Mouse (Mus musculus) megakaryocyte progenitor cell, adult 5-6 weeks (primary cell): ENCODE data around the gene Ppp1cb. TPM values are rescaled to one million over a fixed set of nuclear protein-coding genes. Genes with fewer than 3 reads are reported as not detected.

Experiments used
- ATAC-seq: replicated peaks from 2 replicates; pipeline ENCODE4 v1.8.0; 2016; ENCODE audit warnings: mild to moderate bottlenecking, moderate TSS enrichment, inconsistent platforms; ENCODE audit not compliant: poor library complexity
- total RNA-seq, 2 experiments: library from RNA; stranded (forward) in 1 of 2; stranded (reverse) in 1 of 2; fragments of 157-497, 149-512 nt in 1 of 2; fragments of 200-1000 nt in 1 of 2; gene quantifications; 2 replicates each; pipeline versions ENCODE4 v1.2.3 to v1.2.4; 2015 to 2017

Ppp1cb gene
- total RNA-seq, 2 experiments from 2014 or later, result 194 to 271 TPM

- no peak for ATAC-seq
Measured at GRCm38 (mm10) chr5:32441992-32442575, 16.6 kb upstream of the Ppp1cb start.

GRCm38 (mm10) chr5:32443906-32444305, 14.7 kb upstream of the Ppp1cb start:
- ATAC-seq, result no peak

- no peak for ATAC-seq
Measured at GRCm38 (mm10) chr5:32445287-32445921, 13.2 kb upstream of the Ppp1cb start.

GRCm38 (mm10) chr5:32446394-32446793, 12.2 kb upstream of the Ppp1cb start:
- no peak for ATAC-seq

DNA sequence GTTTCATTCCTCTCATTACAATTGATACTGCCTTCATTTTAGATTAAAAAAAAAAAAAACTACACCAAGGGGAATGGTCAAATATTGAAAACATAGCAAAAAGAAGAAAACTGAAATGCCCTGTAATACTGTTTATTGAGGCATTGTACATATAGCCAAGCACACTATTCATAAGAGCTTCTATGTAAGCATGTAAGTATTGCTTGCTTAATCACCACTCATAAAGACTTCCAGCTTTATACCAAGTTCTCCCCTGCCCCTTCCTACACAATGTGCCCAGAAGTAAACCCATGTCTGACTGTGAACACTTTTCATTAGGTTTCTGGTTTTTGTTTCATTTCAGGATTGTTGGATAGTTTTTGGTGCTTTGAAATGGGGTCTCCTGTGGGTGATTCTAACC, 11.8 kb upstream of the Ppp1cb start:
- ATAC-seq, result no peak

- peak; percentile 42 for ATAC-seq
Measured at GRCm38 (mm10) chr5:32459251-32459881, 723 bp downstream of the Ppp1cb start.

GRCm38 (mm10) chr5:32459882-32460751, 1.5 kb downstream of the Ppp1cb start:
- ATAC-seq, result no peak

GRCm38 (mm10) chr5:32460973-32461372, 2.3 kb downstream of the Ppp1cb start:
- 0 out of 2 replicates have a peak, but pooled peaks have one; percentile 20 for ATAC-seq

GRCm38 (mm10) chr5:32472332-32473028, 13.8 kb downstream of the Ppp1cb start:
- peak; percentile 96 for ATAC-seq

- peak; percentile 40; the same call in 1 of the 2 replicates for ATAC-seq
Measured at GRCm38 (mm10) chr5:32473029-32473352, 14.3 kb downstream of the Ppp1cb start.

DNA sequence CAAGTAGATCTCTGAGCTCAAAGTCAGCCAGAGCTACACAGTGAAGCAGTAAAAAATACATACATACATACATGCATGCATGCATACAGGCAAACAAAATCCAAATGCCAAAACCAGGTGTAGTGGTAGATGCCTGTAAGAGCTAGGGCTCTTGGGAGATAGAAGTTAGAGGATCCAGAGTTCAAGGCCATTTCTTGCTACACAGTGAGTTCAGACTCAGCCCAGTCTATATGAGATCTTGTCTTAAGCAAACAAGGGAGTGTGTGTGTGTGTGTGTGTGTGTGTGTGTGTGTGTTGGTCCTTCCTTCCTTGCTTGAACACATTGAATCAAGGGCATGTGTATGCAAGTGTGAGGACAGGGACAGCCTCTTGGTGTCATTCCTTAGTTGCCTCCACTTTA, 17.9 kb downstream of the Ppp1cb start:
- no peak for ATAC-seq

DNA sequence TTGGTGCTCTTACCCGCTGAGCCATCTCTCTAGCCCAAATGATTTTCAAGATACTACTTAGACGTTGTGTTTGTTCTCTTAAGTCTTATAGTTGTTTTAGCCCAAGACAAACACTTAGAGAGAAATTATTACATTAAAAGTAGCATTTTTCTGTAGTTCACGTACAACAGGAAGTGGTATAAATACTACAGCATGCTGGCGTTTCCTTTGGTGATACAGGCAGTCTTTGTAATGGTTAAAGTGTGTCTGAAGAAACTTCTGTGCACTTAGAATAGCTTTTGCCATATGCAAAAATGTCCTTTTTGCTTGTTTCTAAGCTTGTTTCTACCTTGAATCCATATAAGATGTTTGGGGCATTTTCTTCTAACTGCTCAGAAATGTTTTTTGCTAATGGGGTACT, 20.3 kb downstream of the Ppp1cb start:
- ATAC-seq, result no peak

DNA sequence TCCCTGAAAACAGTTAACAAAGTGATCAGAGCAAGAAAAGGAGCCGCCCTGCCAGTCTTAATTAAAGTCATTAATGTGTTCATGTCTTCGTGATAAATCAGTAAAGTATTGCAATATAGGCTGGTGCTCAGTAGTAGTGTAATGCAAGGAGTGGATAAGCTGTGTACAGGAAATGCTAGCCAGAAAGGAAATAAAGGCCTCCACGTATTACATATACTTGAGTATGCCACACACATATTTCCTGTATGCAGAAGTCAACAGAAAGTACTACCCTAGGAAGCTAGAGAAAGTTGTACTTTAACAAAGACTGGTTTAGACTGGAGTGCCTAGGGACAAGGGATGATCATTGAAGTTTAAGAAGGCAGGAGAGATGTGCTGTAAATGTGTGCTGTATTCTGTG, 26.8 kb downstream of the Ppp1cb start:
- ATAC-seq, result no peak

GRCm38 (mm10) chr5:32488044-32488443, 29.4 kb downstream of the Ppp1cb start:
- ATAC-seq, result no peak

DNA sequence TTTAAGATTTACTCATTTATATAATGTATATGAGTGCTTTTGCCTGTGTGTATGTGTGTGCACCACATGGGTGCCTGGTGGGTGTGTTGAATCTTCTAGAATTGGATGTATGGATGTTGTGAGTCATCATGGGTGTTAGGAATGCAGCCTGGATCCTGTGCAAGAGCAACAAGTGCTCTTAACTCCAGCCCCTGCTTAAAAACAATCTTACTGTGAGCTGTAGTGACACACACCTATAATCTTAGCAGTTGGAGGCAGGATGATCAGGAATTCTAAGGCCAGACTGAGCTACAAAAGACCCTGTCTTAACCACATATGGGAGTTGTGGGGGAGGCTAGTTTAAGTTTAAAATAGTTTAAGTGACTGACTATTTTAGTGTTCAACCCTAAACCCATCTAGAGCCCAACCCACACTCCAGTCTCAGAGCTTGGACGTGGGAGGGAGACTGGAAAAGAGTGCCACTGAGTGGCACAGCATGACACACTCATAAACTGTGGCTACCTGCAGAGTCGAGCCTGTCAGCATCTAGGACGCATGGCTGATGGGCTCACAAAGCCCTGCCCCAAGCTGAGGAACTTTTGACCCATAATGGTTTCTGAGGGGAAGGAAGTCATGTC, 35.5 kb downstream of the Ppp1cb start:
- ATAC-seq, result no peak

- ATAC-seq, result no peak
Measured at GRCm38 (mm10) chr5:32508766-32509165, 50.1 kb downstream of the Ppp1cb start.

DNA sequence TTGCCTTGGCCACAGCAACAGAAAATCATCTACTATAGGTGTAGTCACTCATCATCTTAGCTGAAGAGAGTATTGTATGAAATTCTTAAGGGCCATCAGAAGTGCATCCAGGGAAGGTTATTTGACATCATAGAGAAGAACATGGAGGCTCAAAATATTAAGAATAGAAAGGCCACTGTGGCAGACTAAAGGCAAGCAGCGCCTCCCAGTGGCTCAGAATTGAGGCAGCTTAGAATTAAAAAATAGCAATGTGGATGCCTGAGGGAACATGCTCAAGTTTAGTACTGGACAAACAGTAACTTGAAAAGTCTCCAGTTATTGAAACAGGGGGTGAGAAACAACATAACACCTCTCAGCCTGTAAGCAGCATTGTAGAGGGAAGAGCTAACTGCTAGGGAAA, 61.7 kb downstream of the Ppp1cb start:
- no peak for ATAC-seq

DNA sequence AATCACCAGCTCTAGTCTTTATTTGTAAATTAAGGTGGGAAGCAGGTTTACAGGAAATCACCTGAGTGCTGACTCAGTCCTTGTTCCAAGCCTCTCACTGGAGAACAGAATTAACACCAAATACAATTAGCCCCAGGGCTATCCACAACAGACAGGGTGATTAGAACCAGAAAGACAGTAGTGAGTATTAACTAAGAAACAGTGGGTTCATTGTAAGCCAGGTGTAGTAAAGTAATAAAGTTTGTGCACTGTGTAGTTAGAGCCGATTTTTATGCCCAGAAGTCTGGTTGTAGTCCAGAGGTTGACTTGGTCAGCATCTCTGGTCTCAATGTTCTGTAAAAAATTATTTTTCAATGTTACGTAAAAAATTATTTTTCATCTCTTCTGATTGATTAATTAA, 90.8 kb downstream of the Ppp1cb start:
- no peak for ATAC-seq

DNA sequence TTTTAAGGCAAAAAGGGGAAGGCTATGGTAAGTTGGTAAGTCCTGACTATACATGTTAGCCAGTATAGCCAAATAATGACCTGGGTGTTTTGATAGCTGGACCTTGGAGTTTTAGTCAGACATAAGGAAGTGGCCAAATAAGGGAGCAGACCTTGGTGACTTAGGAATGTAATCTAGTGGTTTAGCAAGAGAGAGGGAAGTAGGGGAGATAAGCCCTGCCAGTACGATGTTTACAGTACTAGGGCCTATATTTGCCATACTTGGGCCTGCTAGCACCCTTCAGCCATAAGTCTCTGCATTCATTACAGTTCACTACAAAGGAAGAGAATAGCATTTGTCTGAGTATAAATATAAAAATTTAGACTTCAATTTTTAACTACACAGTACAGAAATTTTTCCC, 106.1 kb downstream of the Ppp1cb start:
- ATAC-seq, result no peak
